Mouse (Mus musculus) ES-E14 (cell line): ENCODE results near the gene Slc7a6.

Experiments used
- HCFC1 ChIP-seq: IDR thresholded peaks from 2 replicates; pipeline ENCODE4 v1.6.1; 2012; ENCODE audit warnings: low read length, inconsistent platforms, borderline replicate concordance; ENCODE audit not compliant: insufficient read depth
- ZC3H11A ChIP-seq: IDR thresholded peaks from 2 replicates; pipeline ENCODE4 v1.6.1; 2012; ENCODE audit warnings: low read depth, mild to moderate bottlenecking, inconsistent platforms, low read length, borderline replicate concordance
- ZNF384 ChIP-seq: IDR thresholded peaks from 2 replicates; pipeline ENCODE4 v1.6.1; 2012; ENCODE audit warnings: low read depth, low read length, inconsistent platforms

- TF ChIP-seq ZNF384, result no peak
- no peak for TF ChIP-seq ZC3H11A
- TF ChIP-seq HCFC1, result no peak
Measured at GRCm38 (mm10) chr8:106126055-106126454, 42.6 kb upstream of the Slc7a6 start.
